Mouse (Mus musculus): ENCODE measurements around the gene Trim3.

Gene Trim3

GRCm38 (mm10) chr7:105559016-105559415 lies 74.4 kb downstream of the Trim3 start:
- peak; percentile 77 to 78 for DNase-seq (ENCODE audit: low spot score in 2 of 2)

- no peak for DNase-seq (ENCODE audit: low spot score in 2 of 2)
Observed at GRCm38 (mm10) chr7:105557671-105558070, 75.7 kb downstream of the Trim3 start.

- no peak for DNase-seq (ENCODE audit: low spot score in 2 of 2)
Observed at GRCm38 (mm10) chr7:105556406-105556805, 77.0 kb downstream of the Trim3 start.

GRCm38 (mm10) chr7:105555571-105555970 lies 77.8 kb downstream of the Trim3 start:
- no peak for DNase-seq (ENCODE audit: low spot score in 2 of 2)

Data from right cerebral cortex, postnatal 36 days (tissue).